Mouse (Mus musculus): ENCODE measurements around the gene Mecr.
"Not testable (repeated sequence)": the region's sequence is repeated elsewhere in the genome, so short reads cannot be mapped to it uniquely, and the experiment has no call there.

The Mecr gene

DNA sequence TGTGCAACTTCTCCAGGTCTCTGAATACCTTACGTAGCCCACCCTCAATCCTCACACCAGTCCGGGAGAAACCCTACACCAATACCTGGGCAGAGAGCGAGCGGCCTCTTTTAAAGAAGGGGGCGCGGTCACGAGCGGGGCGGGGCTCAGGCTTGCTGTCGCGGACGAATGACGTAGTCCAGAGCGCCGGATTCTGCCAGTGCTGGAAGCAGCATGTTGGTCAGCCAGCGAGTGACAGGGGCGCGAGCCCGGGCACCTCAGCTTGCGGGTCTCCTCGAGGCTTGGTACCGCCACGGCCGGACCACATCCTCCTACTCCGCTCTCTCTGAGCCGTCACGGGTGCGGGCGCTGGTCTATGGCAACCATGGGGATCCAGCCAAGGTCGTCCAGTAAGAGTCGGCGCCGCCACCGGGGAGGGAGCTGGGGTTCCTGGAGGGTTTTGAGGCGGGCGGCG, at the start of gene Mecr:
Gene Mecr (plus strand): TSS at position 181 of the 454 bp plus-strand sequence.
- DNase-seq = peak; percentile 90

DNA sequence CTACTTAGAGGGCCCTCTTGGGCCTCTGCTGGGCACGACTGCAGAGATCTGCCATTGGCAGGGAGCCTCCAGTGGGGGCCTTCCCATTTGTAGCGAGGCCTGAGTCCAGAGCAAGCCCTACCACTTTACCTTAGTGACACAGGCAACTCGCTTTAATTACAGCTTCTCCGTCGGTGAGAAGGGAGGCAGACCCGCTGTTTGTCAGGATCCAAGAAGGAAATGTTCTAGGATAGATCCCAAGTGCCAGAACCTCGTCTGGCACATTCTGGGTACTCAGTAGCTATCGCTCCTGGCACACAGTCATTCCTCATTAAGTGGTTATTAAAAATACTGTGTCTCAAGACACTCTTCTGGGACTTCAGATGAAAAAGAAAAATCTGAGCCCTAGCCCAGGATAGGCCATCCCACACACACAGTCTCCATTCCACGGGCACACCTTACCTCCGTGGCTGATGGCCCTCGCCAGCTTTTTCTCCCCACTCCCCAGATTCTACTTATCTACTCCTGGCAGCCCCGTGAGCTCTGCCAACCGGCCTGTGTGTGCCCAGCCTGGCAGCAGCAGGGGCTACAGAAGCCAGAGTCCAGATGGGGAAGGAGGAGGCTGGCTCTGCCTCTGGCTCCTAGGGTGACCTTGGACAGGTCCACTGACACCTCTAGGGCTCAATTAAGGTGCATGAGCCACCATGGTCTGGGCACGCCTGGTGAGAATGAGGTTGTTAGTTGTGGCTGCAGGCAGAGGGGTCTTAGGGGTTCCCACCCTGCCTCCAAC, 46.8 kb upstream of the Mecr start:
- no peak for DNase-seq

DNA sequence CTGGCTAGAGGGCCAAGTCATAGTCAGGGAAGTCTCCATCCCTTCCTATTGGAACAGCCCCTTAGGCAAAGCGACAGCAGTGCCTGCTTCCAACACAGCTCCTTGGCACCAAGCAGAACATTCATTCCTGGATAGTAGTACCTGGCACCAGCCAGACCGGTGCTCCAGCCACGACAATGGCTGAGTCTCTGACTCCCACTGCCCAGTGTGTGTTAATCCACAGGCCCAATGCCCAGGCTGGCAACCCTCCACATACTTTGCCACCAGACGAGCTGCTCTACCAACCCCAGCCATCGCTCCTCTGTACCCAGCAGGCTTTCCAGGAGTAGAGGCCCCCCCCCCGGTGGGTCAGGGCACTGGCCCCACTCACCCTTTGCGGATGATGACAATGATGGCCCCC, 45.8 kb upstream of the Mecr start:
- peak; percentile 20 for DNase-seq

DNA sequence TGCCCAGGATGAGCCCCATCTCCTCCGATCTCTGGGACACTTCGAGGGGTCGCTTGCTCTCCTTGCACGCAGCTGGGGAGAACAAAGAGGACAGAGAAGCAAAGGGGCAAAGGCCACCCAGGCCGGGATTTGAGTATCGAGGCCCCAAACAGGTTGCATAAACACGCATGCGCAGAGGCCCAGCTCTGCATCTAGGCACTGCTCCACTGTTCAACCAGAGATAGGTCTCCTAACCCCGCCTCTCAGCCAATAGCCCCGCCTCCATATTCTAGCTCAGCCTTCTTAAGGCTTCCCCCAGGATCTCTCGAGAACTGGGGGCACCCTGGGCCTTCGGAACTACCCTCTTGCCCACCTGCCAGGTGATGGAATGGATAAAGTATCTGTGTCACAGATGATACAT, 45.4 kb upstream of the Mecr start:
- no peak for DNase-seq

GRCm38 (mm10) chr4:131798968-131799367, 44.3 kb upstream of the Mecr start:
- no peak for DNase-seq

- DNase-seq = no peak
These were observed 39.4 kb upstream of the Mecr start for GRCm38 (mm10) chr4:131803846-131804245.

DNA sequence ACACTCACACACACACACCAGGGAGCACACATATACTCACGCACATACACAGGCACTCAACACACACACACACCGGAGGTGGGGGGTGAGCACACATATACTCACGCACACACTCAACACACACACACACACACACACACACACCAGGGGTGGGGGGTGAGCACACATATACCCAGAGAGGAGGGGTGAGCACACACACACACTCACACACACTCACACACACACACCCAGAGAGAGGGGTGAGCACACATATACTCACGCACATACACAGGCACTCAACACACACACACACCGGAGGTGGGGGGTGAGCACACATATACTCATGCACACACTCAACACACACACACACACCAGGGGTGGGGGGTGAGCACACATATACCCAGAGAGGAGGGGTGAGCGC, 38.5 kb upstream of the Mecr start:
- not testable (repeated sequence) for DNase-seq

DNA sequence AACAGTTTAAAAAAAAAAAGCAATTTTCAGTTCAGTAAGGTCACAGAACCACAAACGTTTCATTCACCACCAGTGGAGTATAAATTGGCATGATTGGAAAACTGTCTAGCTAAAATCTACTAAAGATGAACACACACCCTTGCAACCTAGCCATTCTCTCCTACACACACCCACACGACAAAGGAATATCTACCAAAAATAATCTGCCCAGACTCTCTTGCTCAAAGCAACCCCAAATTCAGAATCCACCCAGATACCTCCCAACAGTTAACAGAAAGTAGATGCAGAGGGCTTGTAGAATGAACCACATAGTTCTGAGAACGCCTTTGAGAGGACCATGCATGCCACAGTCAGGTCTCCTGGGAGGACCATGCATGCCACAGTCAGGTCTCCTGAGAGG, 38.0 kb upstream of the Mecr start:
- no peak for DNase-seq

- no peak for DNase-seq
These were observed 30.8 kb upstream of the Mecr start for GRCm38 (mm10) chr4:131812458-131812857.

GRCm38 (mm10) chr4:131813798-131814197, 29.5 kb upstream of the Mecr start:
- DNase-seq = no peak

DNA sequence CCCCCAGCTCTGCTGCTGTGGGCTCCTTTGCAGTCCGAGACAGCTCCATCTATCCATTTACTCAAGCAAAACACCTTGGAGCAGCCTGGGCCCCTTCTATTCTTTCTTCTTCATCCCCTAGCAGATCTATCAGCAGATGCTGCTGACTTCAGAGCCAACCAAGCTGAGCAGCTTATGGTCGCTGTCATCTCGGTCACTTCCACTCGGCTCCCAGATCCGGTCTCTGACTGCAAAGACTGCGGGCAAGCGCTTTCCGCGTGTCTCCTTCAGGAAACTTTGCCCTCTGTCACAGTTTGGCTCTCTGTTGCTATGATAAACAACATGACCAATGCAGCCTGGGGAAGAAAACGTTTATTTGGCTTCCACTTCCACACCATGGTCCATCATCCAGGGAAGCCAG, 28.4 kb upstream of the Mecr start:
- DNase-seq = no peak

DNA sequence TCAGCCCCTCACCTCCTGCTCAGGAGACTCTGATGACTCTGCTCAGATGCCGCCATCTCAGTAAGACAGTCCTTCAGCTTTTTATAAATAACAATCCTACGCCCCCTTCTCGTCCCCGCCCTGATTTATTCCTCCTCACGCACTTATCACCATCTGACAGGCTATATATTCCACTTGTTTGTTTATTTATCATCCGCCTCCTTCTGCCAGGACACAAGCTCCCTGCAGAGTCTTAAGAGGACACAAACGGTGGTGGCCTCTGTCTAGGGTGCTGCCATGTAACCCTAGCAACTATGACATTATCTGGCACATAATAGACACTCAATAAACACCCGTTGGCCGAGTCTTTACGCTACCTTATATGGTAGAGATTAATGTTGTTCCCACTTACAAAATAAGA, 27.5 kb upstream of the Mecr start:
- no peak for DNase-seq

GRCm38 (mm10) chr4:131818926-131819325, 24.3 kb upstream of the Mecr start:
- no peak for DNase-seq

DNA sequence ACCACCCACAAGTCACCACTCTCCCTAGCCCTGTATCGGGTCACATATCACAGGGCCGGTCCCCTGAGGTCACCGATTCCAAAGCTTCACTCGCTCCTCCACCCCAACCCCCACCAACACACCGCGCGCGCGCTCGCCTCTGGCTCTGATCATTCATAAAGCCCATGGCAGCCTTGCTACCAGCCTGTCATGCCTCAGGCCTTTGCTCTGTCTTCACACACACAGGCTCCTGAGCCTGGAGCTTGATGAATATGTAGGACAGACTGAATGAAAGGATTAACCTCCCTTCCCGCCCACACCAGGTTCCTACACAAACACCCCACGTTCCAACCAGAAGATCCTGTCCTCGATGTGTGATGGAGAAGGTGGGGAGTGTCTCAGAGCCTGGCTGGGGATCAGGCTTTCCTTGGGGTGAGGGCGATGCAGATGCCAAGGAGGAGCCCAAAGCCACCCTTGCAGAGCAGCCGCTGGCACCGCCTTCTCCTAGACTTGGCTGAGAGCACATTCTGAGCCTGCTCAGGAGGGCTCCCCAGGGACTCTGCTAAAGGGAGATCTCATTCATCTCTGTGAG, 22.0 kb upstream of the Mecr start:
- DNase-seq = no peak

GRCm38 (mm10) chr4:131822583-131822982, 20.7 kb upstream of the Mecr start:
- no peak for DNase-seq

- DNase-seq = no peak
These were observed 18.3 kb upstream of the Mecr start for GRCm38 (mm10) chr4:131824939-131825338.

DNA sequence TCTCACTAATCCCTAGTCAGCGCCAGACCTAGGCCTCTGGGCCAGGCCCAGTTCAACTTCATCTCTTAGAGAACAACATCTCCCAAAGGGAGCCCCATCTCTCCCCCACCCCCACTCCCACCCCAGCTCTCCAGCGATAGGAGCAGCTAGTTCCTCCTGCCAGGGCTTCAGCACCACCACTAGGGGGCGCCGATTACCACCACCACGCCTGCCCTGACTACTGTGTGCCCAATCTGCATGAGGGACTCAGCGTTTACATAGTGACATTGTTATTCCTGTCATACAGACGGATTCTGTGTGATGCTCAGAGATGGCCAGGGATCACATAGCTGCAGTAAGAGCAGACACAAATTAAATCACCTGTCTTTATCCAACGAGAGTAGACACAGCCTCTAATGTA, 17.4 kb upstream of the Mecr start:
- DNase-seq = no peak

GRCm38 (mm10) chr4:131826905-131827304, 16.4 kb upstream of the Mecr start:
- DNase-seq = no peak

DNA sequence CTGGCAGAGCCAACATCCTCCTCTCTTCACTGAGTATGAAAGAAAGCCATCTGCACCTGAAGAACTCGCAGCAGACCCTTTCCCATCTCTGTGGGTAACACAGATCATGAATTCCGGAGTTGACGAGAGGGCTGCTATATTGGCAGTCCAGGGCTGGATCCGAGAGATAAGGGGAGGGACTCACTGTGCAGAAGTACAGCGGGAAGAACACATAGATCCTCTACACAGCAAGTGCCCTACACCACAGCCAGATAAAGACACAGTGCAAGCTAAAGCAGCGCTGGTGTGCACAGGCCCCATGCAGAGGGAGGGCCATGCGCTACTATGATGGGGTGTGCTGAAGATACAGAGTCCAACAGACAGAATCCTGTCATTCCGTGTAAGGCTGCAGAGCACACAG, 14.1 kb upstream of the Mecr start:
- DNase-seq = no peak

- no peak for DNase-seq
These were observed 11.7 kb upstream of the Mecr start for GRCm38 (mm10) chr4:131831546-131832045.

DNA sequence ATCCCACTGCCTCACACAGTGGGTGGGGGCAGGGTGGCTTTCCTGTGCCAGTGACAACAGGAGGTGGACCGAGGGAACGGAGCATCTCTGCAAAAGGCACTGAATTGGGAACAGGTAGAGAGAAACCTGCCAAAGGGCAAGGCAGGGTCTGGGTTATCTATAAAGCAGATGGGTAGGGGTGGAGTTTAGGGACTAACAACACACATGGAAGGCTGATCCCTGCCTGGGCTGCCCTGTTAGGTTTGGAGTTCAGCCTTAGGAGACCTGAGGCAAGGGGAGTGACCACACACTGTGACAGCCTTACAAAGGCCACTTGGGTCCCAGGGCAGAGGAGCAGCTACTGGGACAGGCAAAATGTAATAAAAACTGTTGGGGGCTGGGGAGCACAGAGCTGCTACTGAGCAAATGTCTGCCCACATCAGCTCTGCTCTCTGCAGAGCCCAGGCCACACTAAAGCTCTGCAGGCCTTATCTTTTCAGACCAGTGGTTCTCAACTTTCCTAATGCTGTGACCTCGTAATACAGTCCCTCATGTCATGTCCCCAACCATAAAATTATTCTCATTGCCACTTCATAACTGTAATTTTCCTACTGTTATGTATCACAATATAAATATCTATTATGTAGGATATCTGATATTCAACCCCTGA, 10.4 kb upstream of the Mecr start:
- no peak for DNase-seq

DNA sequence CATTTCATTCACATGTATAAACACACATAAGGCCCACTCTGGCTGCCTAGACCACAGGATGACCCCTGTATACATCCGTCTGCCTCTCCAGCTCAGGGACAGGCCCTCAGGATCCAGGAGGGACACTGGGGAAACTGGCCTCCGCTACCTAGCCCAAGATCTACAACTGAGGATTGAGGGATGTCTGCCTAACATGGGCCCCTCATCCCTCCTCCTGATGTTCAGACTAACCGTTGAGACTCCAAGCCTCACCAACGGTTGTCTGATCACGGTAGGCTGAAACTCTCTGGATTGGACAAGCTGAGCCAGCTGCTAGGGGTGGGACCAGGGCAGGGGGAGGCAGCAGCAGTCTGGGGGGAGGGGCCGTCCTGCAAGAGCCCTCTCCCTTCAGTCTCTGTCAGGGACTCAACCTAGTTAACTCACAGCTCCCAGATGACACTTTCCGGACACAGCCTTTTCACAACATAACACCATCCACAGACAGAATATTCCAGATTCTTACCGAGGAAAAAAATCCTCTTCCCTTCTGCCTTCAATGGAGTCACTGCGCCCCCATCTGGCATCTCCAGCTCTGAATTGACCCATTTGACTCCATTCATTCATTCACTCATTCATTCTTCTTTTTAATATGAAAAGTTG, 9.2 kb upstream of the Mecr start:
- no peak for DNase-seq

GRCm38 (mm10) chr4:131836351-131836881, 6.9 kb upstream of the Mecr start:
- peak; percentile 34 for DNase-seq

Measured in cerebellum, adult 11 months (tissue).